Mouse (Mus musculus): ENCODE data around the gene Ms4a1. TPM values are rescaled to one million over a fixed set of nuclear protein-coding genes. Genes with fewer than 3 reads are reported as not detected.
"Not testable (repeated sequence)": the region's sequence is repeated elsewhere in the genome, so short reads cannot be mapped to it uniquely, and the experiment has no call there.

Gene Ms4a1
- not detected in 2 replicates for polyA plus RNA-seq (2014; fragmentation: Nextera tagmentation; extraction: Ambion mirVana)

DNA sequence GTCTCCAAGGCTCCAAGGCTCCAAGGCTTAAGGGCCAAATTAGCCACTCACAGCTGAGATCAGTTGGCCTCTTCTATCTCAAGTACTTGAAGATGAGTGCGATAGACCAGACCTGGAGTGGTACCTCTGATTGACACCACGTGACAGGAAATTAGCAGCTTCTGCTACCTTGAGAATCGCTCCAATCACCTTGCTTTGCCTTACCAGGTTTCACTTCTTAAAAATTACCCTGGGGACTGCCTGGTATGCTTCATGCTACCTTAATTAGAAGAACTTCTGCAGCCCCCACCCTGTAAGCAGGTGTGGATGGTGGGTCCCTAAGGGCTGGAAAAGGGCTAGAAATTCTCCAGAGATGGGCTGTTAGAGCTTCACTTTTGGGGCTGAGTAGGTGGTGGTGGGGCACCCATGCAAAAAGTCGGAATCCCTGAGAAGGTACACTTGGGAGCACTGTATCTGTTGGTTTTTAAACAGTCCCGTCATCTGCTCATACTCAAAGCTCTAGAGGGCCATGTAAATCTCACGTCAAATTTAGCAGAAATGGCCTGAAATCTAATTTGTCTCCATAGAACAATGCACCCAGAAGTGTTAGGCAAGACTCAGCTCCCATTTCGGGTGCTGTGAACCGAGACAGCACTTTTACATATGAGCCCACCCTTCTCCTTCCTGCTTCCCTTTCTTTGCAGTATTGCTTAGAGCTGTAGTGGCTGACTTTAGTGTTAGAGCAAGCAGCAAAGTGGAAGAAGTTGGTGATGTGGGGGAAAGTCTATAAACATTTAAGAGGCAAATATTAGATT lies at the start of gene Ms4a1:
Gene Ms4a1, minus strand, starts transcription at position 190 of the 794 bp plus-strand sequence.
- Histone ChIP-seq H3K4me3 (ENCODE audit: low read depth, low read length) (no peak within 1 kb of the TSS), H3K27ac (ENCODE audit: low read depth) (no peak within 1 kb of the TSS), H3K9ac (no peak within 1 kb of the TSS), H3K36me3 (ENCODE audit: insufficient read depth) (no peaks in the 10 kb centered on the region), H3K9me3 (ENCODE audit: low read depth, low read length) (no peaks in the 10 kb centered on the region), H3K4me2 (no peak within 1 kb of the TSS), H3K27me3 (ENCODE audit: insufficient read depth, low read length) (no peaks in the 10 kb centered on the region), H3K4me1 (ENCODE audit: insufficient read depth) (no peaks in the 10 kb centered on the region)
- ATAC-seq (ENCODE audit: insufficient read depth) (no peak), DNase-seq (no peak)
- WGBS = 81% methylated on average over 8 of the region's 8 CpGs
- no peak for TF ChIP-seq CTCF (IDR thresholded peaks at IDR 0.05; ENCODE audit: low read depth)

DNA sequence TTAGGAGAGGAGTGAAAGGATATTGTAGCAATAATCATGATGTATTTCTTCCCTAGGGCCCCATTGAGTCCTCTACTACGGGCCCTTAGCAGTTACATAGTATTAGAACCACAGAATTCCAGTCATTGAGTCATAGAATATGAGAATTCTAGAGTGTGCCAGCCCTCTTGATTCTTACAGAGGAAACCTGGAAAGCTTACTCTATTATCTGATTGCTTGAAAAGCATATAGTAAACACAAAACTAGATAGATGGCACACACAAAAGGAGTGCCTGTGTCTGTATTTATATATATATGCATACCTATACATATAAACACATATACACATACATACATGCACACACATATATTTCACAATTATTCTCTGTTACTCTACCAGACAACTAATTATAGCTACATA lies 48.3 kb upstream of the Ms4a1 start, which contains the start of gene Ms4a14:
Gene Ms4a14, minus strand, starts transcription at position 101 of the 400 bp plus-strand sequence.
- Histone ChIP-seq H3K27me3 (ENCODE audit: insufficient read depth, low read length) (no peaks in the 10 kb centered on the region), H3K4me1 (ENCODE audit: insufficient read depth) (no peaks in the 10 kb centered on the region), H3K27ac (ENCODE audit: low read depth) (no peak within 1 kb of the TSS), H3K9me3 (ENCODE audit: low read depth, low read length) (no peaks in the 10 kb centered on the region), H3K4me2 (no peak within 1 kb of the TSS), H3K36me3 (ENCODE audit: insufficient read depth) (no peaks in the 10 kb centered on the region), H3K9ac (no peak within 1 kb of the TSS), H3K4me3 (ENCODE audit: low read depth, low read length) (no peak within 1 kb of the TSS)
- DNase-seq = no peak
- 74% methylated on average over 1 of the region's 1 CpGs for WGBS
- ATAC-seq (ENCODE audit: insufficient read depth) = no peak
- TF ChIP-seq CTCF (IDR thresholded peaks at IDR 0.05; ENCODE audit: low read depth) = no peak

- Histone ChIP-seq H3K4me1 (ENCODE audit: insufficient read depth) (no peaks in the 10 kb centered on the region), H3K27ac (ENCODE audit: low read depth) (no peak overlapping the region), H3K27me3 (ENCODE audit: insufficient read depth, low read length) (no peaks in the 10 kb centered on the region), H3K9me3 (ENCODE audit: low read depth, low read length) (no peaks in the 10 kb centered on the region), H3K4me2 (no peak overlapping the region), H3K36me3 (ENCODE audit: insufficient read depth) (no peaks in the 10 kb centered on the region), H3K4me3 (ENCODE audit: low read depth, low read length) (no peak overlapping the region), H3K9ac (no peak overlapping the region)
- no peak for ATAC-seq (ENCODE audit: insufficient read depth)
- TF ChIP-seq CTCF (IDR thresholded peaks at IDR 0.05; ENCODE audit: low read depth) = no peak
- DNase-seq = no peak
These were observed 42.8 kb upstream of the Ms4a1 start for GRCm38 (mm10) chr19:11308888-11309287.

DNA sequence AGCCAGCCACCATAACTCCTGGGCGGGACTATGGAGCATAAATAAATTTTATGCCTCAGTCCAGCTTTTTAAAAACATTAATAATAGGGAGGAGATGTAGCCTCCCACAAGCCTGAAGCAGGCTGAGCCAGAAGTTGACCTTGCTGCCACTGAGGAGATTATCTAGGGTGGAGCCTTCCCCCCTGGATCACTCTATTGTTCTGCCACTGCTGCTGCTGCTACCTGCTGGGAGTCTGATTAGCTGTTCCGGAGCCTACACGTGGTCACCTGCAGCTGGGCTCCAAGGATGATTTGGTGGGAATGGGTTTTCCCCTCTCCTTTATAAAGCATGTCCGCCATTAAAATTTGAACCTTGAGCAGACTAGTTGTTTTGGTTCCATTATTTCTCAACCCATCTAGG lies 33.5 kb upstream of the Ms4a1 start:
- not testable (repeated sequence) for H3K36me3 ChIP-seq (ENCODE audit: insufficient read depth); H3K9me3 ChIP-seq (ENCODE audit: low read depth, low read length); H3K27me3 ChIP-seq (ENCODE audit: insufficient read depth, low read length); DNase-seq; H3K9ac ChIP-seq; H3K4me1 ChIP-seq (ENCODE audit: insufficient read depth); H3K4me3 ChIP-seq (ENCODE audit: low read depth, low read length); H3K27ac ChIP-seq (ENCODE audit: low read depth); ATAC-seq (ENCODE audit: insufficient read depth); H3K4me2 ChIP-seq
- WGBS = 56% methylated on average over 4 of the region's 4 CpGs

- 61% methylated on average over 2 of the region's 2 CpGs for WGBS
- TF ChIP-seq CTCF (IDR thresholded peaks at IDR 0.05; ENCODE audit: low read depth) = no peak
- H3K36me3 ChIP-seq (ENCODE audit: insufficient read depth) = no peaks in the 10 kb centered on the region
- no peaks in the 10 kb centered on the region for H3K4me1 ChIP-seq (ENCODE audit: insufficient read depth)
- H3K27me3 ChIP-seq (ENCODE audit: insufficient read depth, low read length) = no peaks in the 10 kb centered on the region
- no peaks in the 10 kb centered on the region for H3K9me3 ChIP-seq (ENCODE audit: low read depth, low read length)
- no peak overlapping the region for H3K9ac ChIP-seq
- H3K4me3 ChIP-seq (ENCODE audit: low read depth, low read length) = no peak overlapping the region
- DNase-seq (no peak), ATAC-seq (ENCODE audit: insufficient read depth) (no peak)
- no peak overlapping the region for H3K4me2 ChIP-seq
- no peak overlapping the region for H3K27ac ChIP-seq (ENCODE audit: low read depth)
These were observed 32.9 kb upstream of the Ms4a1 start for GRCm38 (mm10) chr19:11298939-11299338.

GRCm38 (mm10) chr19:11293616-11294015 lies 27.6 kb upstream of the Ms4a1 start:
- ATAC-seq (ENCODE audit: insufficient read depth); H3K27ac ChIP-seq (ENCODE audit: low read depth); H3K9me3 ChIP-seq (ENCODE audit: low read depth, low read length); H3K4me1 ChIP-seq (ENCODE audit: insufficient read depth); H3K36me3 ChIP-seq (ENCODE audit: insufficient read depth); H3K27me3 ChIP-seq (ENCODE audit: insufficient read depth, low read length); H3K4me3 ChIP-seq (ENCODE audit: low read depth, low read length); H3K9ac ChIP-seq: not testable (repeated sequence)
- peak; percentile 3 for DNase-seq
- peak overlapping the region; percentile 59 for H3K4me2 ChIP-seq
- 15% methylated on average over 3 of the region's 3 CpGs for WGBS

GRCm38 (mm10) chr19:11292990-11293389 lies 26.9 kb upstream of the Ms4a1 start:
- H3K27me3 ChIP-seq (ENCODE audit: insufficient read depth, low read length) = no peaks in the 10 kb centered on the region
- peak overlapping the region; percentile 59 for H3K4me2 ChIP-seq
- TF ChIP-seq CTCF (IDR thresholded peaks at IDR 0.05; ENCODE audit: low read depth) = no peak
- 5% methylated on average over 12 of the region's 12 CpGs for WGBS
- peak overlapping the region; percentile 35 for H3K4me3 ChIP-seq (ENCODE audit: low read depth, low read length)
- no peaks in the 10 kb centered on the region for H3K4me1 ChIP-seq (ENCODE audit: insufficient read depth)
- H3K27ac ChIP-seq (ENCODE audit: low read depth) = peak overlapping the region; percentile 12; the same call in 1 of the 2 replicates
- ATAC-seq (ENCODE audit: insufficient read depth) = peak; percentile 47; the same call in 1 of the 2 replicates
- peak overlapping the region; percentile 42 for H3K9ac ChIP-seq
- peak; percentile 50 for DNase-seq
- H3K36me3 ChIP-seq (ENCODE audit: insufficient read depth) = no peaks in the 10 kb centered on the region
- no peaks in the 10 kb centered on the region for H3K9me3 ChIP-seq (ENCODE audit: low read depth, low read length)
